Mouse (Mus musculus): ENCODE measurements around the gene Ttc30b. TPM values are rescaled to one million over a fixed set of nuclear protein-coding genes. Genes with fewer than 3 reads are reported as not detected.

The Ttc30b gene
- polyA plus RNA-seq, 1 experiment from 2014 or later, result 12.3 TPM

GRCm38 (mm10) chr2:75895711-75896110 lies 42.7 kb downstream of the Ttc30b start:
- no peak for ATAC-seq (ENCODE audit: insufficient read depth, low FRiP score)
- peaks cover 5% of the 10 kb centered on the region for H3K9me3 ChIP-seq (replicated peaks; ENCODE audit: control insufficient read depth, low read length)
- 83% methylated on average over 5 of the region's 5 CpGs for WGBS
- H3K27ac ChIP-seq (ENCODE audit: low read length), result no peak overlapping the region
- no peaks in the 10 kb centered on the region for H3K27me3 ChIP-seq (ENCODE audit: control insufficient read depth, insufficient read depth, low read length)
- H3K9ac ChIP-seq (ENCODE audit: low read length), result no peak overlapping the region
- H3K36me3 ChIP-seq (ENCODE audit: control insufficient read depth, insufficient read depth, low read length), result peaks cover 5% of the 10 kb centered on the region
- H3K4me3 ChIP-seq (replicated peaks; ENCODE audit: low read length), result no peak overlapping the region
- H3K4me2 ChIP-seq (ENCODE audit: low read depth, low read length), result no peak overlapping the region
- H3K4me1 ChIP-seq (ENCODE audit: control insufficient read depth, insufficient read depth, low read length), result no peaks in the 10 kb centered on the region

DNA sequence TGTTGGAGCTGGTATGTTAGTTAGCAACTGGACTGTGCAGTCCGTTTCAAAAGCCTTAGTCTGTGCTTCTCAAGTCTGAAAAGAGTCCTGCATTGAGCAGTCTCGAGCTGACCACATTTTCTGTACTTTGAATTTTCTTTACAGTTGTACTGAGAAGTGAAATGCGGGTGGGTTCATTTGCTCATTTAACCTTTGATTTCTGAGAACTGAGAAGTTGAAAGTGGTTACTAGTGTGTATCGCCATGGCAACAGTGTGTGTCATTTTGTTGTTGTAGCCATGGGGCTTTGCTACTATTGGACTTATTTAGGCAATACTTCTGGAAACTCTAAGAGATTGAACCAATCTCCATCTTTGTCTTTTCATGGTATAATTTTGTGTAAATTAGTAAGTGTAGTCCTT lies 46.4 kb downstream of the Ttc30b start:
- H3K9ac ChIP-seq (ENCODE audit: low read length), result no peak overlapping the region
- H3K27ac ChIP-seq (ENCODE audit: low read length), result no peak overlapping the region
- no peak for ATAC-seq (ENCODE audit: insufficient read depth, low FRiP score)
- 81% methylated on average over 4 of the region's 4 CpGs for WGBS
- no peaks in the 10 kb centered on the region; the same call in 1 of the 2 replicates for H3K36me3 ChIP-seq (ENCODE audit: control insufficient read depth, insufficient read depth, low read length)
- no peaks in the 10 kb centered on the region for H3K4me1 ChIP-seq (ENCODE audit: control insufficient read depth, insufficient read depth, low read length)
- H3K9me3 ChIP-seq (replicated peaks; ENCODE audit: control insufficient read depth, low read length), result no peaks in the 10 kb centered on the region
- no peaks in the 10 kb centered on the region for H3K27me3 ChIP-seq (ENCODE audit: control insufficient read depth, insufficient read depth, low read length)
- H3K4me3 ChIP-seq (replicated peaks; ENCODE audit: low read length), result no peak overlapping the region
- no peak overlapping the region for H3K4me2 ChIP-seq (ENCODE audit: low read depth, low read length)

Other genes with a start within 250 kb of the Ttc30b start
- gene Nfe2l2, start 233.9 kb downstream of the Ttc30b start, polyA plus RNA-seq (2015; fragmentation: Nextera tagmentation; extraction: Ambion mirVana), result 128 and 142 TPM in 2 replicates
- gene Agps, start 106.4 kb downstream of the Ttc30b start, polyA plus RNA-seq (2015; fragmentation: Nextera tagmentation; extraction: Ambion mirVana), result 25.6 and 28.1 TPM in 2 replicates
- 0.35 and 0.67 TPM in 2 replicates for gene Ttc30a2, start 39.6 kb upstream of the Ttc30b start, polyA plus RNA-seq (2015; fragmentation: Nextera tagmentation; extraction: Ambion mirVana)
- gene Ttc30a1, start 43.4 kb upstream of the Ttc30b start, polyA plus RNA-seq (2015; fragmentation: Nextera tagmentation; extraction: Ambion mirVana), result 7.2 and 7.6 TPM in 2 replicates

Data from stomach, embryonic 16.5 days (tissue).